Mouse (Mus musculus): Measurements from ENCODE around the gene Kctd20. TPM values are rescaled to one million over a fixed set of nuclear protein-coding genes. Genes with fewer than 3 reads are reported as not detected.

Gene Kctd20
- polyA plus RNA-seq (2014; fragmentation: Illumina TruSeq; extraction: RNeasy Lipid Tissue Mini Kit (QIAGEN cat#74804); ENCODE audit: low read depth, low replicate concordance), result 42.3 TPM

GRCm38 (mm10) chr17:28951831-28952799 is at the start of gene Kctd20:
Gene Kctd20 (plus strand): TSS chr17:28951950.

GRCm38 (mm10) chr17:28915060-28915628 is 36.6 kb upstream of the Kctd20 start, which contains the start of gene 4930539E08Rik:
Gene 4930539E08Rik (minus strand): TSS chr17:28915324.

GRCm38 (mm10) chr17:28943740-28944139 is 8.0 kb upstream of the Kctd20 start, which contains the start of gene Pxt1:
Gene Pxt1 (minus strand): TSS chr17:28943840.

GRCm38 (mm10) chr17:29007641-29008325 is 56.0 kb downstream of the Kctd20 start, which contains the start of gene Stk38:
Gene Stk38 (minus strand): TSS chr17:29007995.

Other genes starting within 250 kb of the Kctd20 start
- 2.0 TPM for gene AC170998.1, start 225.9 kb upstream of the Kctd20 start, polyA plus RNA-seq (2014; fragmentation: Illumina TruSeq; extraction: RNeasy Lipid Tissue Mini Kit (QIAGEN cat#74804); ENCODE audit: low read depth, low replicate concordance)
- gene Mapk13, start 182.7 kb upstream of the Kctd20 start, polyA plus RNA-seq (2014; fragmentation: Illumina TruSeq; extraction: RNeasy Lipid Tissue Mini Kit (QIAGEN cat#74804); ENCODE audit: low read depth, low replicate concordance), result 10.0 TPM
- 41.6 TPM for gene Brpf3, start 150.9 kb upstream of the Kctd20 start, polyA plus RNA-seq (2014; fragmentation: Illumina TruSeq; extraction: RNeasy Lipid Tissue Mini Kit (QIAGEN cat#74804); ENCODE audit: low read depth, low replicate concordance)
- gene Pnpla1, start 93.5 kb upstream of the Kctd20 start, polyA plus RNA-seq (2014; fragmentation: Illumina TruSeq; extraction: RNeasy Lipid Tissue Mini Kit (QIAGEN cat#74804); ENCODE audit: low read depth, low replicate concordance), result not detected
- gene 4930539E08Rik, start 36.6 kb upstream of the Kctd20 start, polyA plus RNA-seq (2014; fragmentation: Illumina TruSeq; extraction: RNeasy Lipid Tissue Mini Kit (QIAGEN cat#74804); ENCODE audit: low read depth, low replicate concordance), result not detected
- gene Pxt1, start 8.1 kb upstream of the Kctd20 start, polyA plus RNA-seq (2014; fragmentation: Illumina TruSeq; extraction: RNeasy Lipid Tissue Mini Kit (QIAGEN cat#74804); ENCODE audit: low read depth, low replicate concordance), result not detected
- 94.6 TPM for gene Stk38, start 56.0 kb downstream of the Kctd20 start, polyA plus RNA-seq (2014; fragmentation: Illumina TruSeq; extraction: RNeasy Lipid Tissue Mini Kit (QIAGEN cat#74804); ENCODE audit: low read depth, low replicate concordance)
- 414 TPM for gene Srsf3, start 80.7 kb downstream of the Kctd20 start, polyA plus RNA-seq (2014; fragmentation: Illumina TruSeq; extraction: RNeasy Lipid Tissue Mini Kit (QIAGEN cat#74804); ENCODE audit: low read depth, low replicate concordance)
- gene Cdkn1a, start 139.0 kb downstream of the Kctd20 start, polyA plus RNA-seq (2014; fragmentation: Illumina TruSeq; extraction: RNeasy Lipid Tissue Mini Kit (QIAGEN cat#74804); ENCODE audit: low read depth, low replicate concordance), result 46.2 TPM
- gene Rab44, start 162.2 kb downstream of the Kctd20 start, polyA plus RNA-seq (2014; fragmentation: Illumina TruSeq; extraction: RNeasy Lipid Tissue Mini Kit (QIAGEN cat#74804); ENCODE audit: low read depth, low replicate concordance), result not detected

Data from adrenal gland, adult 10 weeks (tissue).